Mouse (Mus musculus): Measurements from ENCODE around the gene Zfp462. TPM values are rescaled to one million over a fixed set of nuclear protein-coding genes. Genes with fewer than 3 reads are reported as not detected.

The Zfp462 gene
- total and polyA plus RNA-seq, 3 experiments, result not detected

DNA sequence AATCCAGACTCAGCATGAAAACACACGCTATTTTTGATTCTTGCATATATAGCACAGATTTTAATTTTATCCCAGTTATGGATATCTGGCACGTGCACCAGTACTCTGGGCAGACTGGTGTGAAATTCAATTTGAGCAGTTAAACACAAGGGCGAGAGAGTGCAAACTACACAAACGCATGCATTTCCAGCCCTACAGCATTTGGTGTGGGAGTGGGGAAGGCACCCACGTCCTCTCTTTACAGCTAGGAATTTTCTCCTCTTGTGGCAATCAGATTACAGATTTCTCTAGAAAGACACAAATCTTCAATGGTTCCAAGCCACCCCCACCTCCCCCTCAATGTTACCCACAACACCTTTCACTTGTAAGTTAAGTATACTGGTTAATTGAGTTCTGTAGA is 114.1 kb downstream of the Zfp462 start:
- no peaks in the 10 kb centered on the region for H3K79me2 ChIP-seq (replicated peaks; ENCODE audit: control insufficient read depth, extremely low read depth, insufficient read depth, poor library complexity, severe bottlenecking)
- H3K36me3 ChIP-seq (replicated peaks in 1 of 2; ENCODE audit: control insufficient read depth in 1 of 2, insufficient read depth in 1 of 2, low read length in 1 of 2), result no peaks in the 10 kb centered on the region
- H3K4me3 ChIP-seq (replicated peaks in 1 of 3; ENCODE audit: low read depth in 2 of 3, low read length in 2 of 3, poor library complexity in 1 of 3), result no peak overlapping the region
- no peak overlapping the region for H3K4me2 ChIP-seq (ENCODE audit: insufficient read depth, low read depth, poor library complexity, severe bottlenecking)
- DNase-seq (ENCODE audit: extremely low read depth), result no peak
- no peaks in the 10 kb centered on the region for H3K4me1 ChIP-seq (ENCODE audit: control insufficient read depth in 1 of 2, insufficient read depth in 2 of 2)
- H3K9me3 ChIP-seq (replicated peaks; ENCODE audit: low read length), result no peaks in the 10 kb centered on the region
- no peak overlapping the region for H3K9ac ChIP-seq (ENCODE audit: insufficient read depth, low read depth)
- TF ChIP-seq ELF1 (IDR thresholded peaks at IDR 0.05; ENCODE audit: low read depth, low read length), result no peak
- TF ChIP-seq RCOR1 (conservative IDR thresholded peaks at IDR 0.05; ENCODE audit: low read depth, low read length), result no peak
- no peak for TF ChIP-seq USF2 (conservative IDR thresholded peaks at IDR 0.05; ENCODE audit: low read depth, low read length)
- no peak for TF ChIP-seq POLR2A (IDR thresholded peaks at IDR 0.05; ENCODE audit: low read depth, low read length)
- dilution Hi-C loops (cut with MboI; ENCODE audit: extremely low pct_ligation_motif_present, extremely low pct_unique_long_range_greater_than_20kb, low sequenced_read_pairs), result no loop called here
- H3K27me3 ChIP-seq (replicated peaks), result no peaks in the 10 kb centered on the region
- H3K27ac ChIP-seq (ENCODE audit: insufficient read depth, low read depth), result no peak overlapping the region
- in situ Hi-C loops (cut with MboI; ENCODE audit: low pct_ligation_motif_present, low pct_unique_long_range_greater_than_20kb, low sequenced_read_pairs), result no loop called here

DNA sequence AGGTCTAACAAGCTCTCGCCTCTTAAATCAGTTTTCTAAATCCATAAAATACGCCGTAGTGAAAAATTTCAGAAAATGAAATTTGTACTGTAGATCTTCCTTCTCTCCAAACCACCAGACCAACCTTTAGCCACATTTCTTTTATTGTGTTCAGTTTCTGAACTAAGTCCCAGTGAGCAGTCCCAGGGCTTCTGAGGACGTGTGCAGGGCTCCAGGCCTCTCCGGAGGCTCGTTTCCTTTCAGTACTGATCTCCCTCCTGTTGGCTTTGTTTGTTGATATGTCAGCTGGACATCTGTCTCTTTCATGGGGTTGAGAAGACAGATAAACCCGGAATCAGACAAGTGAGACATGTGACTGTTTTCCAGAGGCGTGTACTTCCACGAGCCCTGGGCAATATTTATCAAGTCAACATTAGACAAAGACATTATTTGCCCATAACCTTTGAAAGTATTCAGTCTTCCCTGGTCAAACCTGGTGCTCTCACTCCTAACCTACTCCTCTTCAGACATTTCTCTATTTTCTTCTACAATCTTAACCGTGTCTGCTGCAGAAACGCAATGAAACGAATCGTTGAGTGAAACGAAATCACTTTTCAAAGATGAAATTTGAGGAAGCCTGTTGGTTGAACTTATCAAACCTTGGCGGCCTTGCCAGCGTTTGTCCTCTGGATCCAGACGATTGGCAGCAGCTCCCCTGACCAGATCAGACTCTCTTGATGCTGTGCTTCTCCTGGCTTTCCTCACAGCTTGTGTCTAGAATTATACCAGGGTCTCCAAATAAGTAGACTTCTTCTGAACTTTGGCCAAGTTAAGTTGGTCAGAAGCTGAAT is 121.7 kb downstream of the Zfp462 start:
- H3K27me3 ChIP-seq (replicated peaks), result peaks cover 1% of the 10 kb centered on the region
- no peaks in the 10 kb centered on the region for H3K9me3 ChIP-seq (replicated peaks; ENCODE audit: low read length)
- no peaks in the 10 kb centered on the region for H3K36me3 ChIP-seq (replicated peaks in 1 of 2; ENCODE audit: control insufficient read depth in 1 of 2, insufficient read depth in 1 of 2, low read length in 1 of 2)
- H3K79me2 ChIP-seq (replicated peaks; ENCODE audit: control insufficient read depth, extremely low read depth, insufficient read depth, poor library complexity, severe bottlenecking), result no peaks in the 10 kb centered on the region
- no peak overlapping the region for H3K27ac ChIP-seq (ENCODE audit: insufficient read depth, low read depth)
- no peak overlapping the region for H3K4me3 ChIP-seq (replicated peaks in 1 of 3; ENCODE audit: low read depth in 2 of 3, low read length in 2 of 3, poor library complexity in 1 of 3)
- DNase-seq (ENCODE audit: extremely low read depth), result no peak
- dilution Hi-C loops (cut with MboI; ENCODE audit: extremely low pct_ligation_motif_present, extremely low pct_unique_long_range_greater_than_20kb, low sequenced_read_pairs) (no loop called here), in situ Hi-C loops (cut with MboI; ENCODE audit: low pct_ligation_motif_present, low pct_unique_long_range_greater_than_20kb, low sequenced_read_pairs) (no loop called here)
- no peaks in the 10 kb centered on the region for H3K4me1 ChIP-seq (ENCODE audit: control insufficient read depth in 1 of 2, insufficient read depth in 2 of 2)
- H3K9ac ChIP-seq (ENCODE audit: insufficient read depth, low read depth), result no peak overlapping the region
- TF ChIP-seq USF2 (conservative IDR thresholded peaks at IDR 0.05; ENCODE audit: low read depth, low read length) (no peak), EP300 (IDR thresholded peaks at IDR 0.05; ENCODE audit: low read length) (no peak), RCOR1 (conservative IDR thresholded peaks at IDR 0.05; ENCODE audit: low read depth, low read length) (no peak), JUN (IDR thresholded peaks at IDR 0.05; ENCODE audit: insufficient read depth, low read depth, low read length) (no peak), HCFC1 (IDR thresholded peaks at IDR 0.05; ENCODE audit: low read depth, low read length) (no peak), NRF1 (IDR thresholded peaks at IDR 0.05; ENCODE audit: low read depth, low read length) (no peak), SIN3A (IDR thresholded peaks at IDR 0.05; ENCODE audit: low read length) (no peak), PAX5 (IDR thresholded peaks at IDR 0.05; ENCODE audit: low read length) (no peak), E2F4 (IDR thresholded peaks at IDR 0.05; ENCODE audit: insufficient replicate concordance, low read depth, low read length) (no peak), MAZ (IDR thresholded peaks at IDR 0.05; ENCODE audit: low read depth, low read length) (no peak), MAFK (IDR thresholded peaks at IDR 0.05; ENCODE audit: insufficient replicate concordance, low read length) (no peak), CHD2 (IDR thresholded peaks at IDR 0.05; ENCODE audit: low read length) (no peak), USF1 (IDR thresholded peaks at IDR 0.05; ENCODE audit: low read depth, low read length) (no peak), SMC3 (IDR thresholded peaks at IDR 0.05; ENCODE audit: low read depth, low read length) (no peak), POLR2AphosphoS2 (IDR thresholded peaks at IDR 0.05; ENCODE audit: low read depth, low read length) (no peak), IRF4 (IDR thresholded peaks at IDR 0.05; ENCODE audit: low read depth, low read length) (no peak), ZNF384 (IDR thresholded peaks at IDR 0.05; ENCODE audit: low read depth, low read length) (no peak), CHD1 (IDR thresholded peaks at IDR 0.05; ENCODE audit: low read depth, low read length) (no peak), ELF1 (IDR thresholded peaks at IDR 0.05; ENCODE audit: low read depth, low read length) (no peak)
- no peak overlapping the region for H3K4me2 ChIP-seq (ENCODE audit: insufficient read depth, low read depth, poor library complexity, severe bottlenecking)
